Mouse (Mus musculus) olfactory bulb, adult 2 months (tissue): ENCODE measurements around the gene Wdr17. TPM values are rescaled to one million over a fixed set of nuclear protein-coding genes. Genes with fewer than 3 reads are reported as not detected.

ENCODE experiments used
- H3K27ac ChIP-seq: fragments of 200-500 bp; 2 replicates; pipeline ENCODE4 v1.5.1; 2012; ENCODE audit warnings: low read depth, low read length; ENCODE audit not compliant: insufficient read depth
- H3K4me1 ChIP-seq: fragments of 200-500 bp; 2 replicates; pipeline ENCODE4 v1.6.1; 2012; ENCODE audit warnings: low read length; ENCODE audit not compliant: control insufficient read depth, insufficient read depth
- H3K4me3 ChIP-seq: fragments of 200-500 bp; 2 replicates; pipeline ENCODE4 v1.5.1; 2012; ENCODE audit warnings: mild to moderate bottlenecking, low read depth, low read length, moderate library complexity; ENCODE audit not compliant: insufficient read depth
- CTCF ChIP-seq: fragments of 200-500 bp; IDR thresholded peaks from 2 replicates; pipeline ENCODE4 v1.5.1; 2012; ENCODE audit warnings: low read depth, mild to moderate bottlenecking, low read length, moderate library complexity; ENCODE audit not compliant: insufficient read depth
- POLR2A ChIP-seq: fragments of 200-500 bp; IDR thresholded peaks from 2 replicates; pipeline ENCODE4 v1.6.1; 2012; ENCODE audit warnings: mild to moderate bottlenecking, low read depth, low read length, moderate library complexity; ENCODE audit not compliant: insufficient read depth
- WGBS: fragments of 180-500 bp; shearing (Covaris S2); methylation state at CpG from one replicate; pipeline ENCODE4 v1.1.7; 2018; 5-methylcytosine and 5-hydroxymethylcytosine counted together
- polyA plus RNA-seq: library from polyadenylated mRNA; stranded (reverse); fragments of >200 nt; gene quantifications from 2 replicates; pipeline ENCODE4 v1.2.4, GENCODE M21; 2012; ENCODE audit warnings: low replicate concordance; ENCODE audit not compliant: missing spikeins, insufficient read depth, insufficient read length

Wdr17 gene
- polyA plus RNA-seq, 1 experiment: not detected

DNA sequence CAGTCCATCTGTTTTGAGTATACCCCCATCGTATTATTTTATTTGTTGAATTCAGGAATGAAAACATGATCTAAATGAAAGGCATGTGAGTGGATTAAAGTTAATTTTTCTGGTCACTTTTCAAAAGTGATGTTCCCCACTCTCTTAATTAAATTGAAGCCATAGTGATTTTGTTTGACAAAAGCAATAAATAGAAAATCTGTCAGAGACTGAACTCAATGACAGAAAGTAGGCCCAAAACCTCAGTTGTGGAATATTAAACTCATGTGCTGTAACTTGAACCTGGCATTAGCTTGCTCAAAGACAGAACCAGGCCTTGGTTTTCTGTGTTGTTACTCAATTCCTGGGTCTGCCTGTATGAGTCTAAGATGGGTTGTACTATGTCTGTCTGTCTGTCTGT lies 129.3 kb downstream of the Wdr17 start:
- WGBS: 90% methylated on average over 1 of the region's 1 CpGs
- no peak overlapping the region for H3K4me3 ChIP-seq
- H3K27ac ChIP-seq: no peak overlapping the region
- TF ChIP-seq CTCF (no peak), POLR2A (no peak)
- no peaks in the 10 kb centered on the region for H3K4me1 ChIP-seq

DNA sequence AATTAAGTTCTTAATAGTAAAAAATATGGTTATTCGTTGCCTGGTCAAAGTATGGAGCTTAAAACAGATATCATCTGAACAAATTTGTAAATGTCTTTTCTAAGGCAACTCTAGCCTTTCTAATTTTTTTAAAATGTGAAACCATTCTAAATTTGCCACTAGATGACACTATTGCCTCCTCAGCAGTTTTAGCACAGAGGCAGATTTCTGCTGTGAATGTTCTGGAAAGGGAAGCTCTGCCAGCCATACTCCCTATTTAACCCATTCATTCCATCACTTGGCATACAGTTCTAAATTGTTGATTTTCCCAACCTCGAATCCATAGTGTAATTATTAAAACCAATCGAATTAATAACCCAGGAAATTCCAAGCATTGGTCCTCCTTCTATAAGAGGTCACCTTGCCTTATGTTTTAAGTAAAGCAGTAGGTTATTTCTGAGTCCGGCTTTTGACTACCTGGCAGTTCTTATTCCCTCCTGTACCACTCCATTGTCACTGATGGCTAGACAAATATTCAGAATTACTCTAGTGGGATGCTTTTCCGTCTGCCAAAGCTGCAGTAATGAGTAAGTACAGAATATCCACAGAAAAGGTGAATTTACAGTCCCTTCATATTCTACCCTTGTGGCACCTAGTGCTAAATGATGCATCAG lies 150.2 kb downstream of the Wdr17 start:
- 55% methylated on average over 5 of the region's 5 CpGs for WGBS
- no peaks in the 10 kb centered on the region for H3K4me1 ChIP-seq
- no peak for TF ChIP-seq CTCF
- no peak for TF ChIP-seq POLR2A
- H3K4me3 ChIP-seq: no peak overlapping the region
- H3K27ac ChIP-seq: no peak overlapping the region

DNA sequence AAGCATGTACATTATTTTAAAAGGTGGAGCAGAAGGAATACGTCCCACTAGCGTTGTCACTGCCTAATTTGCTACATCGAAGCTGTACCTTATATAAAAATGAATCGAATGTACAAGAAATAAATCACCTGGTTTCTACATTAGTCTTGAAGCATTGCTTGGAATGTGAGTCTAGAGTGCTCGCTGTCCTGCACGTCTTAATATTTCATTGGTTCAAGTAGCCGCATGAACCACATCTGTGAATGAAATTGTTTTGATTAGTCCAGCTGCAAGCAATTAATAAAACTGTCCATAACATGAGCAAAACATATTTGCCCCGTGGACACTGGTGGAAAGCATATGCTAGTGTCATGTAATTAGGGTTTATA lies 162.3 kb downstream of the Wdr17 start:
- 8% methylated on average over 8 of the region's 8 CpGs for WGBS
- TF ChIP-seq POLR2A: no peak
- TF ChIP-seq CTCF: no peak
- no peaks in the 10 kb centered on the region for H3K4me1 ChIP-seq
- peak overlapping the region; percentile 65 for H3K4me3 ChIP-seq
- peak overlapping the region; percentile 45 for H3K27ac ChIP-seq

DNA sequence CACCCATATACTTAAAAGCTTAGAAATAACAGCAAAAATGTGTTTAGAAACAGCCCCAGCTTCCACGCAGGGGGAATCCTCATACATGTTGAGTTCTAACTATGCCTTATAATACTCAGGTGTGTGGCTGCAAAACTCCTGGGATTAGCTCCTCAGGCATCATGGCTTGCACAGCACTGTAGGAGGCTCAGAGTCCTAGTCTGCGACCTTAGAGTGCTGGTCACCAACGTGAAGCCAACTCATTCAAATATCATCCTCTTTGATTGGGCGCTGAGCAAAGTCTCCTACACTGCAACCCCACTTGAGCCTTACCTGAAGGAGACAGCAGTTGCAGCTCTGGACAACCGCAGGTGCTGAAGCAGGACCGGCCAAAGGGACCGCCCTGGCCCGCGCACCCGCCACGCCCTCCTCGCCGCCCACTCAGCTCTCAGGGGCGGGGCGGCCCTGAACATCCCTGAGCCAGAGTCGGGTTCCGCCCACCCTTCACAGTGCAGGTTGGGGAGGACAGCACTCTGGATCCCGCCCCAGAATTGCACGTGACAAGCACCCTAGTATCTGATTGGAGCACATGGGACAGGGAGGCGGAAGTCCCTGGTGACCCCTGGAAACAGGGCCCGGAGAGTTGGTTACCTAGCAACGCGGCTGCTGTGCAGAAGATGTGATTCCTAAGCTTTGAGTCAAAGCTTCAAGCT lies 162.9 kb downstream of the Wdr17 start:
- H3K4me3 ChIP-seq: peak overlapping the region; percentile 65
- H3K27ac ChIP-seq: peak overlapping the region; percentile 53
- TF ChIP-seq POLR2A (0 out of 2 replicates have a peak, but pooled peaks have one; percentile 23), CTCF (no peak)
- no peaks in the 10 kb centered on the region for H3K4me1 ChIP-seq
- 2% methylated on average over 23 of the region's 23 CpGs for WGBS

DNA sequence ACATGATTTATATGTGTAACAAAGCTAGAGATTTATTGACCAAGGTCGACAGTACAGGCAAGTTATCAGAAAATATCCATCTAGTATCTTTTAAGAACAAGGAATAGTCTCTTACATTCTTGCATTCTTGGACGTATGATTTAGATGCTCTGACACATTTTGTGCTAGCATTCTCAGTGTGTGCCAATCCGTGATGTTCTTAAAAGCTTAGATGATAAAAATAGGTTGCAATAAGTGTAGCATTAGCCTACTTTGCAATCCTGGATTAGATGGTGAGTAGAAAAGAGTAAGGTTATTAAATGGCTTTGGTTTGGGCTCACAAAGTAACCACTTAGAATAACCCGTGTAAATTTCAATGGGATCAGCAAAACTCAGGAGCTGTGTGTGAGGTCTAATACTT lies 168.5 kb downstream of the Wdr17 start:
- no peaks in the 10 kb centered on the region for H3K4me1 ChIP-seq

DNA sequence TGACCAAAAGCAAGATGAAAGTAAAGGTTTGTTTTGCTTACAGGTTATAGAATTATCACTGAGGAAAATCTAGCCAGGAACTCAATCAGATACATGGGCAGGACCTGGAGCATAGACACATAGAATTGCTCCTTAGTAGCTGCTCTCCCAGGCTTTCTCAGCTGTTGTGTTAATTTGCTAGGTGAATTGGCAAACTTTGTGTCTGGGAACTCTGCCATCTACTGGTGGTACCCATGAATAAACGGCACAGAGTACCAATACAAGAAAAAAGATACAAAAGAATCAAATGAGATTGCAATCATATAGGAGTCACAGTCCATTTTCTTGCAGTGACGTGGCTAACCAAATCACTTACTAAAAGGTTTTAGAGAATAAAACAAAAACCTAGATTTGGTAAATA lies 181.2 kb downstream of the Wdr17 start:
- Histone ChIP-seq H3K4me1 (no peaks in the 10 kb centered on the region), H3K4me3 (no peak overlapping the region), H3K27ac (no peak overlapping the region)
- WGBS: 42% methylated on average over 2 of the region's 2 CpGs
- no peak for TF ChIP-seq CTCF
- TF ChIP-seq POLR2A: no peak

More for the DNA sequence above, 168.5 kb downstream of the Wdr17 start:
- H3K4me3 ChIP-seq: no peak overlapping the region
- H3K27ac ChIP-seq: no peak overlapping the region
- TF ChIP-seq POLR2A: no peak
- no peak for TF ChIP-seq CTCF
- WGBS: 73% methylated on average over 4 of the region's 4 CpGs

DNA sequence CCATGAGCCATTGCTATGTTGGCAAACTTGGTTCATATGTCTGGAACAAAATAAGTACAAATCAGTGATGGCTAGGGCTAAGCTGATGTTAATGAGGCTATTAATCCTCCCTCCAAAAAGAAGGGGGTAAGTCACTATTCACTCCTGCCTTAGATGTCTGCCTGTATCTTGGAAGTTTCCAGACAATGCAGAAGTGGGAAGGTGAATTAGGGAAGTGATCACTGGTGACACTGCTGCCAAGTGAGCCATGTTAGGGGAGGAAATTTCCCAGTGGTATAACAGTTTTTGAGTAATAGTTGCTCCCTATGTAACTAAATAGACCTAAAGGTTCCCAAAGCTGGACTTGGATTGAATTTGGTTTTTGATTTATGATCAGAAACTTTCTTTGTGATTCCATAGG lies 215.2 kb downstream of the Wdr17 start:
- Histone ChIP-seq H3K4me1 (no peaks in the 10 kb centered on the region), H3K4me3 (no peak overlapping the region), H3K27ac (no peak overlapping the region)
- TF ChIP-seq POLR2A (no peak), CTCF (no peak)

DNA sequence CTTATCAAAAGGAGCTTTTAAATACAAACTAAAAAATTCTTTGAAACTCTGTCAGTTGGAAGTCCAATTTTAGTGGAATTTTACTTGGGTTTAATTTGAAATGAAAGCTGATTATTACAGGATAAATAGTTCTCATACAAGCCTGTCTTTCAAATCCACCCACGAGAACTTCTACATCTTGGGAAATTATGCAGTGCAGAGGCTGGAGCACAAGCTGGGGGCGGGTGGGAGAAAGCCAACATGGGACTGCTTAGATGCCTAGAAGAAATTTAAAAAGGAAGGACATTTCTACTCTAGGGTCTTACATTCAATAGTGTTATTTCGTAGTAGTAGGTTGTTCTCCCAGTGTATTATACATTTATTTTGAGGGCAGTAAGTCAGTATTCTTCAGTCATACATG lies 219.2 kb downstream of the Wdr17 start:
- TF ChIP-seq CTCF (no peak), POLR2A (no peak)
- no peak overlapping the region for H3K27ac ChIP-seq
- WGBS: 56% methylated on average over 3 of the region's 3 CpGs
- no peaks in the 10 kb centered on the region for H3K4me1 ChIP-seq
- no peak overlapping the region for H3K4me3 ChIP-seq

DNA sequence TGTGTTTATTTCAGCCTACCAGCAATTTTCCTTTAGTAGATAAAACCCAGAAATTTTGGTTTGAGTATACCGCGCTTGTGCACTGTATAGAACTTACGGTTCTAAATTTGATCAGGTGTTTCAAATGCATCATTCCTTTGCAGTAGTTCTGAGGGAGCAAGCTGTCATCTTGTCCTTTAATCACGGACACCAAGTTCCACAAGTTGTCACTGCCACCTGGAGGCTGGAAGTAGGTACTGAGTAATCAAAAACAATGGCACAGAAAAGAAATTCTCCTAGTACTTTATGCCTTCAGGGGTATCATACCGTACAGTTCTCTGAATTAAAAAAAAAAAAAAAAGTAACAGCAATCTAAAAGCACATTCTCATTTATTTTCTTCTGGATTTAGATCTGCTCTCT lies 226.3 kb downstream of the Wdr17 start:
- WGBS: 35% methylated on average over 5 of the region's 5 CpGs
- TF ChIP-seq POLR2A (no peak), CTCF (no peak)
- H3K4me3 ChIP-seq: no peak overlapping the region
- no peaks in the 10 kb centered on the region for H3K4me1 ChIP-seq
- H3K27ac ChIP-seq: no peak overlapping the region

DNA sequence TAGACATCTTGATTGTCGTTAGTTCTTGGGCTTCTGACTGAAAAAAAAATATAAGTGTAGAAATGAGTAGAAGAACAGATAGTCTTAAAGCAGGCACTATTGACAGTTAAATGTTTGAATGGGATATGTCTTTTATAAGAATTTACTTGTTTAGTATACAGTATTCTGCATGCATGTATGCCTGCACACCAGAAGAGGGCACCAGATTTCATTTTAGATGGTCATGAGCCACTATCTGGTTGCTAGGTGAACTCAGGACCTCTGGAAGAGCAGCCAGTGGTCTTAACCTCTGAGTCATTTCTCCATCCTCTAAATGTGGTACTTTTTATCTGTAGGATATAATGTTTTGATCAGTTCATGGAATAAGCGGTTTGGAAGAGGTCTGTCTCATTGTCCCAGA lies 227.3 kb downstream of the Wdr17 start:
- 91% methylated on average over 2 of the region's 2 CpGs for WGBS
- Histone ChIP-seq H3K4me3 (no peak overlapping the region), H3K27ac (no peak overlapping the region), H3K4me1 (no peaks in the 10 kb centered on the region)
- no peak for TF ChIP-seq POLR2A
- TF ChIP-seq CTCF: no peak
